Mouse (Mus musculus): ENCODE measurements around the gene Gba. TPM values are rescaled to one million over a fixed set of nuclear protein-coding genes. Genes with fewer than 3 reads are reported as not detected.
"Not testable (repeated sequence)": the region's sequence is repeated elsewhere in the genome, so short reads cannot be mapped to it uniquely, and the experiment has no call there.

Gba gene
- polyA plus RNA-seq, 1 experiment from 2014 or later, result 44.6 TPM

- H3K4me1 ChIP-seq, result peaks cover 25% of the 10 kb centered on the region
- DNase-seq (ENCODE audit: low spot score), result no peak
- H3K27me3 ChIP-seq (ENCODE audit: insufficient read depth, poor library complexity, severe bottlenecking), result no peaks in the 10 kb centered on the region
- H3K9me3 ChIP-seq, result no peaks in the 10 kb centered on the region
- 85% methylated on average over 13 of the region's 13 CpGs for WGBS
- peaks cover 63% of the 10 kb centered on the region for H3K36me3 ChIP-seq
- no peak overlapping the region for H3K27ac ChIP-seq
- H3K4me3 ChIP-seq, result no peak overlapping the region
Measured at GRCm38 (mm10) chr3:89210162-89210561, 7.4 kb downstream of the Gba start.

- Histone ChIP-seq H3K4me3 (no peak overlapping the region), H3K4me1 (peaks cover 31% of the 10 kb centered on the region), H3K27ac (no peak overlapping the region), H3K9me3 (no peaks in the 10 kb centered on the region), H3K36me3 (peaks cover 58% of the 10 kb centered on the region), H3K27me3 (ENCODE audit: insufficient read depth, poor library complexity, severe bottlenecking) (no peaks in the 10 kb centered on the region)
- no peak for DNase-seq (ENCODE audit: low spot score)
- WGBS, result 82% methylated on average over 7 of the region's 7 CpGs
Measured at GRCm38 (mm10) chr3:89210731-89211130, 8.0 kb downstream of the Gba start.

GRCm38 (mm10) chr3:89213803-89214530, 11.2 kb downstream of the Gba start:
- WGBS, result under 1% methylated on average over 69 of the region's 69 CpGs
- no peaks in the 10 kb centered on the region for H3K27me3 ChIP-seq (ENCODE audit: insufficient read depth, poor library complexity, severe bottlenecking)
- peaks cover 39% of the 10 kb centered on the region for H3K4me1 ChIP-seq

GRCm38 (mm10) chr3:89214681-89215411, 12.1 kb downstream of the Gba start, which contains the start of gene Thbs3:
TSS of gene Thbs3 (plus strand) at chr3:89215180.
- H3K9me3 ChIP-seq, result no peaks in the 10 kb centered on the region
- no peak for DNase-seq (ENCODE audit: low spot score)
- H3K36me3 ChIP-seq, result peaks cover 17% of the 10 kb centered on the region
- 2% methylated on average over 19 of the region's 19 CpGs for WGBS
- peak within 1 kb of the TSS; percentile 96 for H3K4me3 ChIP-seq
- H3K27me3 ChIP-seq (ENCODE audit: insufficient read depth, poor library complexity, severe bottlenecking), result no peaks in the 10 kb centered on the region
- H3K27ac ChIP-seq, result peak within 1 kb of the TSS; percentile 97
- peaks cover 48% of the 10 kb centered on the region for H3K4me1 ChIP-seq

More at GRCm38 (mm10) chr3:89213803-89214530, 11.2 kb downstream of the Gba start:
- peak; percentile 97 for DNase-seq (ENCODE audit: low spot score)
- Histone ChIP-seq H3K27ac (peak overlapping the region; percentile 97), H3K4me3 (peak overlapping the region; percentile 96), H3K9me3 (no peaks in the 10 kb centered on the region), H3K36me3 (peaks cover 26% of the 10 kb centered on the region)

- Histone ChIP-seq H3K27ac (peak overlapping the region; percentile 97), H3K4me1 (peaks cover 51% of the 10 kb centered on the region), H3K4me3 (peak overlapping the region; percentile 96), H3K27me3 (ENCODE audit: insufficient read depth, poor library complexity, severe bottlenecking) (no peaks in the 10 kb centered on the region), H3K9me3 (no peaks in the 10 kb centered on the region), H3K36me3 (peaks cover 7% of the 10 kb centered on the region)
- peak; percentile 93 for DNase-seq (ENCODE audit: low spot score)
- WGBS, result under 1% methylated on average over 6 of the region's 6 CpGs
Measured at GRCm38 (mm10) chr3:89215853-89216252, 13.1 kb downstream of the Gba start.

- 72% methylated on average over 7 of the region's 7 CpGs for WGBS
- H3K4me1 ChIP-seq, result peaks cover 51% of the 10 kb centered on the region
- not testable (repeated sequence) for H3K27me3 ChIP-seq (ENCODE audit: insufficient read depth, poor library complexity, severe bottlenecking); H3K27ac ChIP-seq; DNase-seq (ENCODE audit: low spot score); H3K4me3 ChIP-seq; H3K9me3 ChIP-seq; H3K36me3 ChIP-seq
Measured at GRCm38 (mm10) chr3:89216407-89216806, 13.7 kb downstream of the Gba start.

GRCm38 (mm10) chr3:89218271-89218670, 15.5 kb downstream of the Gba start:
- no peaks in the 10 kb centered on the region for H3K9me3 ChIP-seq
- H3K4me3 ChIP-seq, result no peak overlapping the region
- H3K27me3 ChIP-seq (ENCODE audit: insufficient read depth, poor library complexity, severe bottlenecking), result no peaks in the 10 kb centered on the region
- 79% methylated on average over 1 of the region's 1 CpGs for WGBS
- H3K36me3 ChIP-seq, result peaks cover 3% of the 10 kb centered on the region; the same call in 1 of the 2 replicates
- H3K4me1 ChIP-seq, result peaks cover 41% of the 10 kb centered on the region
- H3K27ac ChIP-seq, result no peak overlapping the region
- no peak for DNase-seq (ENCODE audit: low spot score)

- DNase-seq (ENCODE audit: low spot score), result no peak
- Histone ChIP-seq H3K9me3 (no peaks in the 10 kb centered on the region), H3K27me3 (ENCODE audit: insufficient read depth, poor library complexity, severe bottlenecking) (0 out of 2 replicates have a peak, but pooled peaks cover 7% of the 10 kb centered on the region), H3K4me3 (no peak overlapping the region), H3K4me1 (peaks cover 43% of the 10 kb centered on the region), H3K27ac (peak overlapping the region; percentile 74), H3K36me3 (peaks cover 6% of the 10 kb centered on the region; the same call in 1 of the 2 replicates)
- WGBS, result 27% methylated on average over 8 of the region's 8 CpGs
Measured at GRCm38 (mm10) chr3:89219546-89219945, 16.8 kb downstream of the Gba start.

- DNase-seq (ENCODE audit: low spot score), result no peak
- Histone ChIP-seq H3K27ac (no peak overlapping the region; the same call in 1 of the 2 replicates), H3K36me3 (peaks cover 6% of the 10 kb centered on the region; the same call in 1 of the 2 replicates), H3K27me3 (ENCODE audit: insufficient read depth, poor library complexity, severe bottlenecking) (peaks cover 23% of the 10 kb centered on the region), H3K9me3 (no peaks in the 10 kb centered on the region), H3K4me1 (peaks cover 41% of the 10 kb centered on the region), H3K4me3 (no peak overlapping the region)
- 80% methylated on average over 5 of the region's 5 CpGs for WGBS
Measured at GRCm38 (mm10) chr3:89221167-89221566, 18.4 kb downstream of the Gba start.

- Histone ChIP-seq H3K36me3 (peaks cover 6% of the 10 kb centered on the region; the same call in 1 of the 2 replicates), H3K27ac (no peak overlapping the region), H3K27me3 (ENCODE audit: insufficient read depth, poor library complexity, severe bottlenecking) (peaks cover 43% of the 10 kb centered on the region), H3K9me3 (no peaks in the 10 kb centered on the region), H3K4me3 (no peak overlapping the region), H3K4me1 (peaks cover 57% of the 10 kb centered on the region)
- WGBS, result 68% methylated on average over 11 of the region's 11 CpGs
- no peak for DNase-seq (ENCODE audit: low spot score)
Measured at GRCm38 (mm10) chr3:89224796-89225195, 22.1 kb downstream of the Gba start.

GRCm38 (mm10) chr3:89225321-89225815, 22.6 kb downstream of the Gba start:
- peaks cover 49% of the 10 kb centered on the region for H3K27me3 ChIP-seq (ENCODE audit: insufficient read depth, poor library complexity, severe bottlenecking)
- H3K36me3 ChIP-seq, result peaks cover 6% of the 10 kb centered on the region; the same call in 1 of the 2 replicates
- H3K4me1 ChIP-seq, result peaks cover 53% of the 10 kb centered on the region
- DNase-seq (ENCODE audit: low spot score), result no peak
- no peaks in the 10 kb centered on the region for H3K9me3 ChIP-seq
- WGBS, result 65% methylated on average over 12 of the region's 12 CpGs
- peak overlapping the region; percentile 64; the same call in 1 of the 2 replicates for H3K4me3 ChIP-seq
- H3K27ac ChIP-seq, result peak overlapping the region; percentile 7; the same call in 1 of the 2 replicates

- Histone ChIP-seq H3K4me1 (peaks cover 53% of the 10 kb centered on the region), H3K9me3 (no peaks in the 10 kb centered on the region), H3K27me3 (ENCODE audit: insufficient read depth, poor library complexity, severe bottlenecking) (peaks cover 54% of the 10 kb centered on the region), H3K36me3 (peaks cover 6% of the 10 kb centered on the region; the same call in 1 of the 2 replicates), H3K4me3 (peak overlapping the region; percentile 64), H3K27ac (peak overlapping the region; percentile 62)
- 54% methylated on average over 4 of the region's 4 CpGs for WGBS
- DNase-seq (ENCODE audit: low spot score), result no peak
Measured at GRCm38 (mm10) chr3:89225918-89226317, 23.2 kb downstream of the Gba start.

- H3K27ac ChIP-seq, result peak overlapping the region; percentile 85; the same call in 1 of the 2 replicates
Measured at GRCm38 (mm10) chr3:89226361-89226760, 23.6 kb downstream of the Gba start.

More at GRCm38 (mm10) chr3:89226361-89226760, 23.6 kb downstream of the Gba start:
- Histone ChIP-seq H3K4me3 (peak overlapping the region; percentile 64), H3K36me3 (peaks cover 5% of the 10 kb centered on the region; the same call in 1 of the 2 replicates), H3K9me3 (no peaks in the 10 kb centered on the region), H3K4me1 (peaks cover 53% of the 10 kb centered on the region), H3K27me3 (ENCODE audit: insufficient read depth, poor library complexity, severe bottlenecking) (peaks cover 59% of the 10 kb centered on the region)
- DNase-seq (ENCODE audit: low spot score), result no peak
- WGBS, result 35% methylated on average over 11 of the region's 11 CpGs
